Mouse (Mus musculus) thymus, adult 2 months (tissue): ENCODE measurements around the gene Zfp182.

Source experiments
- CTCF ChIP-seq: fragments of 200-500 bp; IDR thresholded peaks from 2 replicates; pipeline ENCODE4 v1.5.1; 2012; ENCODE audit warnings: mild to moderate bottlenecking, control low read depth, low read length, moderate library complexity, borderline replicate concordance; ENCODE audit not compliant: control insufficient read depth, poor library complexity, insufficient read depth; ENCODE audit errors: extremely low read depth
- POLR2A ChIP-seq: fragments of 200-500 bp; IDR thresholded peaks from 2 replicates; pipeline ENCODE4 v1.6.1; 2012; ENCODE audit warnings: mild to moderate bottlenecking, low read length, control low read depth, moderate library complexity; ENCODE audit not compliant: control insufficient read depth, poor library complexity, insufficient read depth; ENCODE audit errors: extremely low read depth

GRCm38 (mm10) chrX:21061460-21061859, 656 bp downstream of the Zfp182 start:
- TF ChIP-seq CTCF = no peak
- TF ChIP-seq POLR2A = no peak
